Mouse (Mus musculus): ENCODE data around the gene Ssr3. TPM values are rescaled to one million over a fixed set of nuclear protein-coding genes. Genes with fewer than 3 reads are reported as not detected.

Ssr3 gene
- total RNA-seq, 2 experiments from 2014 or later = 90.2 to 91.3 TPM

Other genes starting within 250 kb of the Ssr3 start
- 10 to 100 TPM; 15.9 to 19.1 TPM for gene Tiparp, start 135.8 kb upstream of the Ssr3 start, total RNA-seq (2021)

Data from left cerebral cortex, adult 18-20 months (tissue).